Mouse (Mus musculus): Measurements from ENCODE around the gene Brd3os.

Brd3os gene

GRCm38 (mm10) chr2:27469292-27469990 lies 27.3 kb downstream of the Brd3os start:
- no peak for DNase-seq

GRCm38 (mm10) chr2:27469991-27470355 lies 27.8 kb downstream of the Brd3os start:
- no peak for DNase-seq

GRCm38 (mm10) chr2:27470535-27470934 lies 28.4 kb downstream of the Brd3os start:
- no peak for DNase-seq

- DNase-seq: no peak
Measured at GRCm38 (mm10) chr2:27471170-27471584, 29.1 kb downstream of the Brd3os start.

GRCm38 (mm10) chr2:27473061-27473765 lies 31.1 kb downstream of the Brd3os start:
- DNase-seq: no peak

- DNase-seq: no peak
Measured at GRCm38 (mm10) chr2:27473911-27474310, 31.8 kb downstream of the Brd3os start.

GRCm38 (mm10) chr2:27474621-27475484 lies 32.7 kb downstream of the Brd3os start:
- no peak for DNase-seq

GRCm38 (mm10) chr2:27475495-27476302 lies 33.6 kb downstream of the Brd3os start:
- peak; percentile 90 for DNase-seq

GRCm38 (mm10) chr2:27476303-27477192 lies 34.4 kb downstream of the Brd3os start:
- DNase-seq: peak; percentile 61

GRCm38 (mm10) chr2:27479821-27480220 lies 37.7 kb downstream of the Brd3os start:
- no peak for DNase-seq

GRCm38 (mm10) chr2:27480367-27480766 lies 38.2 kb downstream of the Brd3os start:
- DNase-seq: no peak

GRCm38 (mm10) chr2:27482265-27482861 lies 40.2 kb downstream of the Brd3os start:
- no peak for DNase-seq

GRCm38 (mm10) chr2:27486725-27487124 lies 44.6 kb downstream of the Brd3os start:
- no peak for DNase-seq

GRCm38 (mm10) chr2:27487336-27488049 lies 45.4 kb downstream of the Brd3os start:
- no peak for DNase-seq

- no peak for DNase-seq
Measured at GRCm38 (mm10) chr2:27488362-27488761, 46.2 kb downstream of the Brd3os start.

- DNase-seq: no peak
Measured at GRCm38 (mm10) chr2:27490939-27491338, 48.8 kb downstream of the Brd3os start.
